Mouse (Mus musculus) CD8-positive naive resting alpha-beta T cell, adult 57 days (primary cell): ENCODE results near the gene Crygc. TPM values are rescaled to one million over a fixed set of nuclear protein-coding genes. Genes with fewer than 3 reads are reported as not detected.

Experiments used
- total RNA-seq: library from RNA; stranded (reverse); gene quantifications from one replicate; pipeline ENCODE4 v1.2.4, GENCODE M21; 2023

Gene Crygc
- total RNA-seq: not detected

DNA sequence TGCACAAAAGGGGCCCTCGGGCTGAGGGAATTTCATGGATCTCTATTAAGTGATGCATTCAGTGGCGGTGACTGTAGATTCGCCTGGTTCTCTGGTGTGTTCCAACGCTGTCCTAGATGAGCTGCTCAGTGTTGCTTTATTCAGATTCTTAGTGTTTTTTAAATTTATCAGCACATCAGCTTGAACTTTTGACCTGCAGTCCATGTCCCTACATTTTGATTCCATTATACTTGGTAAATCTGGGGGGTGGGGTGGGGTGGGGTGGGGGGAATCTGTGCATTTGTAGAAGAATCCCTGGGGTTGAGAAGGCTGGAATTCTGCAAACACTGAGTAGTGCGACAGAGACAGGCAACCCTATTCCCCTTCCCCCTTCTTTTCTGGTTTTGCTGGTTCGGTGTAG lies at the start of gene Crygc:
TSS of gene Crygc (minus strand) at position 101 of the 400 bp plus-strand sequence.

DNA sequence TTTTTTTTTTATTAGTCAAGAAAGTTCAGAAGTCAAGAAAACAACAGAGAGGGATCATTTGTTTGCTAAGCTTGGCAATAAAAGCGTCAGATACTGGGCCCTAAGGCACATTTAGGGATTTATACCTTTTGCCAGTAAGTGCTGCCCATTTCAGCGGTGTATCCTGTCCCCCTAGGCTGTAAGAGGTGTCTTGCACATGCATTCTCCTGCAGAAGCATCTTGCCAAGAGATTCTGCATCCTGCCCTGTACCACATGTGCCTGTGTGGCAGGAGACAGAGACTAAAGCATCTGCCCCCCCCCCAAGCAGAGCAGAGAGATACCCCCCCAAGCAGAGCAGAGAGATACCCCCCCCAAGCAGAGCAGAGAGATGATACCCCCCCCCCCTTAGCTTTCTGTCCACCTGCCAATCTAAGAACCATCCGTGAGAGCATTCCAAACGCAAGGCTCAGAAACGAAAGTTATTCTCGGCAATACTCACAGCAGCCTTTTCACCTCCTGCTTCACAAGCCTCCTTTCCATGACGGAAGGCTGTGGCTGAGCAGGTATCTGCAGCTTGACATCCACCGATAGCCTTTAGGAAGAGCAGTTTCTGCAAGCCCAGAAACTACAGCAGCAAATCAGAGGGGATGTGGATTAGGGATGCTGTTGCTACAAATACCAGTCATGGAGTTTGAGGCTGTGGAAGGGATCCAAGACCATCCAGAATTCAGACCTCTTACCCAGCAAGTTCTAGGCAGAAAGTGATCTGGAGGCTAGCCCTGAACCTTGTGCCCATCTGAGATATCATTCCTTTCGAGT lies 49.3 kb upstream of the Crygc start, which contains the start of gene D630023F18Rik:
TSS of gene D630023F18Rik (minus strand) at position 641 of the 799 bp plus-strand sequence.

DNA sequence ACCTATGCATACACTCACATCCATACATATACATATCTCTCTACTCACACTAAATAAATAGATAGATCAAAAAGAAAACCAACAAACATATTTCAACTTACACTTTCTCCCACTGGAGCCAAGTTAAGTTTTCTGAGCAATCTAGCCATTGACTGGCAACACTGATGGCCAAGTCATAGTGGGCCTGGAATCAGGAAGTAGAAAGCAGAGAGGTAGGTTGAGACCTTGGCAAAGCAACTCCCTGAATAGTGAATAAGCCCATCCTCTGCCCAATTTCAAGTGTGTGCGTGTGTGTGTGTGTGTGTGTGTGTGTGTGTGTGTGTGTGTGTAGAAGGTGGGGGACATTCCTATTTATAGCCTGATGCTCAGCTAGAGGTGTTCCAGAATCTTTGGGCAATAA lies 45.9 kb upstream of the Crygc start, which contains the start of gene Gm28845:
TSS of gene Gm28845 (minus strand) at position 121 of the 400 bp plus-strand sequence.

DNA sequence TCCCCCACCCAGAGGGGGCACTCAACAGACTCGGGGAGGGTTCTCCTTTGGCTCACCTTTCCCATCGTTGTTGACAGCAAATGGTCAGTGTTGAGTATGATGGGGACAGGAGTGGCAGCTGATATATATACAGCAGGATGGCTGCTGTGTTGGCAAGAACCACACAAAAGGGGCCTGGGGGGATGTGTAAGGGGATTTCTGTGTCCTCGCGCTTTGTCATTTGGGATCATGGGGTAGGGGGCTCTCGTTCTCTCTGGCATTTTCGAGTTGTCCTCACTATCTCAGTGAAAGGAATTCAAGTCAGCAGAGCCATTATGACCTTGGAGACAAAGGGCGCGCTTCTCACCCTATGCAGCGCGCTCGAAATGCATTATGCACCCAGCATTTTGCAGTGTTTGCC lies 29.8 kb upstream of the Crygc start, which contains the start of gene Cryga:
TSS of gene Cryga (minus strand) at position 101 of the 400 bp plus-strand sequence.

DNA sequence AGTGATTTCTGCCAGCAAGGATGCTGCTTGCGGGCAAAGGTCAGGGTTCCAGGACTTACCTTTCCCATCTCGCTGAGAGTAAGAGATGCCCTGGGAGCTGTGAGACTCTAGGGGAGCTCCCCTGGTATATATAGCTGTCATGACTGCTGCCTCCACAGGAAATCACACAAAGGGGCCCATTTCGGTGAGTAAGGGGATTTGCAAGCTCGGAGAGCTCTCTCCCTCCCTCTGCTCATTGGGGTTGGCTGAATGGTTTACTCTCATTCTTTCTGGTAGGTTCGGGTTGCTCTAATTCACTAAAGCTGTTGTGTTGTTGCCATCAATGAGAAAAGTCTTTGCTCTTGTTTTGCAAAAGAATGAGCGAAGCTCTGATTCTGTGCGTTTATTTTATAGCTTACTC lies 8.7 kb upstream of the Crygc start, which contains the start of gene Crygb:
TSS of gene Crygb (minus strand) at position 101 of the 400 bp plus-strand sequence.

DNA sequence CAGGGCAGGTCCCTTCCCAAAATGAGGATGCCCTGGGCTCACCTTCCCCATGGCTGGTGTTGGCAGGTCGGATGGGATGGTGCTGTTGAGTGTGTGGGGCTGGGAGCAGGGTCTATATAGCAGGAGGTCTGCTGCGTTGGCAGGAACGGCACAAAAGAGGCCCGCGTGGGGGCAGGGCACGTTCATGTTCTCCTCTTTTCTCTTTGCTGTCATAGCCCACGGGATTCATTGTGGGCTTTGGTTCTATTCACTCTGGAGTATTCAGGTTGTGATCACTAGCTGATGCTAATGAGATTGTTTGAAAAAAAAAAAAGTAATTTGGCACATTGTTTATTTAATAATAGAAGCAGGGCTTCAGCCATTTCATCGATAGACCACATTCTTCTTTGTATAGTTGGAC lies 10.1 kb downstream of the Crygc start, which contains the start of gene Crygd:
TSS of gene Crygd (minus strand) at position 101 of the 400 bp plus-strand sequence.

DNA sequence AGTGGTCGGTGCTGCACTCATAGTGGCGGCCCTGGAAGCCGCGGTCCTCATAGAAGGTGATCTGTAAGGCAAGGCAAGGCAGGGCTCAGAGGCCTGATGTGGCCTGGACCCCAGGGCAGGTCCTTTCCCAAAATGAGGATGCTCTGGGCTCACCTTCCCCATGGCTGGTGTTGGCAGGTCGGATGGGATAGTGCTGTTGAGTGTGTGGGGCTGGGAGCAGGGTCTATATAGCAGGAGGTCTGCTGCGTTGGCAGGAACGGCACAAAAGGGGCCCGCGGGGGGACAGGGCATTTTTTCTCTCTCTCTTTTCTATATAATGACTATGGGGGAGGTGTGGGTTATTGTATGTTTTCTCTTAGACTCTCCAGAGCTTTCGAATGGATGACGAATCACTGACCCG lies 22.5 kb downstream of the Crygc start, which contains the start of gene Cryge:
TSS of gene Cryge (minus strand) at position 198 of the 400 bp plus-strand sequence.

DNA sequence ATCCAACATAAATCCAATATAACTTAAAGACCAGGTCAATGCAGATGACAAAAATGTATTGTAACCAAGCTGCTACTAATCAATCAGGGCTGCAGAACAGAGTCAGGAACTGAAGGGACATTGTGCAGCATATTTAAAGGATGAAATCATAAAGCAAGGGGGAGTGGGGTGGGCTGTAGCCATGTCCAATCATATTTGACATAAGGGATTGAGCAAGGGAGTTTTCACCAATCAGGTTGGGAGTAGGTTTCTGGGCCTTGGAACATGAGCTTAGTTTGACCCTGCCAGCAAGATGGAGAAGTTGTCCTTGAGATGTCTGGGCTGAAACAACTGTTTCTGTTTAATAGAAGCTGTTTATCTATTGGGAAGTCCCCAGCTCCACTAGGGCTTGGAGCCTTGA lies 40.8 kb downstream of the Crygc start, which contains the start of gene Akr1cl:
TSS of gene Akr1cl (minus strand) at position 119 of the 400 bp plus-strand sequence.

Other genes starting within 250 kb of the Crygc start
- gene Plekhm3, start 116.9 kb downstream of the Crygc start, total RNA-seq: 14.9 TPM
- not detected for gene Akr1cl, start 40.9 kb downstream of the Crygc start, total RNA-seq
- gene Cryge, start 22.5 kb downstream of the Crygc start, total RNA-seq: not detected
- not detected for gene Crygd, start 10.2 kb downstream of the Crygc start, total RNA-seq
- gene Crygb, start 8.6 kb upstream of the Crygc start, total RNA-seq: not detected
- gene Cryga, start 29.7 kb upstream of the Crygc start, total RNA-seq: not detected
- not detected for gene Gm28845, start 45.9 kb upstream of the Crygc start, total RNA-seq
- not detected for gene D630023F18Rik, start 49.5 kb upstream of the Crygc start, total RNA-seq
- 4.0 TPM for gene Idh1, start 112.8 kb upstream of the Crygc start, total RNA-seq
- gene Pikfyve, start 113.0 kb upstream of the Crygc start, total RNA-seq: 38.7 TPM
- not detected for gene Pth2r, start 208.4 kb upstream of the Crygc start, total RNA-seq